Mouse (Mus musculus) cortical plate, adult 2 months (tissue): ENCODE results near the gene Myl12a.

Experiments
- CTCF ChIP-seq: fragments of 200-500 bp; IDR thresholded peaks from 2 replicates; pipeline ENCODE4 v1.5.1; 2011; ENCODE audit warnings: mild to moderate bottlenecking, control low read depth, low read length; ENCODE audit not compliant: insufficient read depth; ENCODE audit errors: extremely low read depth
- POLR2A ChIP-seq: fragments of 200-500 bp; IDR thresholded peaks from 2 replicates; pipeline ENCODE4 v1.6.1; 2011; ENCODE audit warnings: mild to moderate bottlenecking, low read length, control low read depth; ENCODE audit not compliant: insufficient read depth; ENCODE audit errors: extremely low read depth

DNA sequence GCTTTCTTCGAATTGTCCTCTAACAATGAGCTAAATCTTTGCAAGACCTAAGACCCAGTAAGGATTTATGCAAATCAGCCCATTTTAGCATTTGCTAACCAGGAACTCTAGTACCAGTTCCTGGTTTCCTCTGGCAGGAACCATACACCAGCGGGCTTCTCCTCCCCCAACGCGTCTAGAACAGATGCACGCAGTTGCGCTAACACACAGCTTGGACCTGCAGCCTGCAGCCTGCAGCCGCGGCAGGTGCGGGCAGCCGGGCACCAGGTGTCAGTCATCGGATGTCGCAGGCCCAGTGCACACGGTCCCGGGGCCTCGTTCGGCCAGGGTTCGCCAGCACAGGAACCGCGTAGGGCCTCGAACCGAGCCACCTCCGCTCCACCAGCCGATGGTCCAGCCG lies 12.7 kb downstream of the Myl12a start:
- TF ChIP-seq CTCF: no peak
- TF ChIP-seq POLR2A: no peak
